Mouse (Mus musculus) brain, adult 2 months (tissue): Measurements from ENCODE around the gene D630003M21Rik.

ENCODE experiments used
- DNase-seq: peaks from one replicate; pipeline ENCODE4 v3.0.0; 2011; ENCODE audit warnings: low read depth, low spot score

Gene D630003M21Rik

GRCm38 (mm10) chr2:158167496-158168205 lies 61.4 kb downstream of the D630003M21Rik start:
- DNase-seq: peak; percentile 63

- peak; percentile 54 for DNase-seq
Measured at GRCm38 (mm10) chr2:158166628-158167027, 62.4 kb downstream of the D630003M21Rik start.

GRCm38 (mm10) chr2:158165776-158166175 lies 63.2 kb downstream of the D630003M21Rik start:
- no peak for DNase-seq

- DNase-seq: no peak
Measured at GRCm38 (mm10) chr2:158163034-158163433, 66.0 kb downstream of the D630003M21Rik start.

GRCm38 (mm10) chr2:158161761-158162160 lies 67.3 kb downstream of the D630003M21Rik start:
- DNase-seq: no peak

- DNase-seq: no peak
Measured at GRCm38 (mm10) chr2:158159376-158160235, 69.4 kb downstream of the D630003M21Rik start.

- DNase-seq: no peak
Measured at GRCm38 (mm10) chr2:158157654-158158053, 71.4 kb downstream of the D630003M21Rik start.

GRCm38 (mm10) chr2:158156487-158156886 lies 72.5 kb downstream of the D630003M21Rik start:
- no peak for DNase-seq

- no peak for DNase-seq
Measured at GRCm38 (mm10) chr2:158155615-158156014, 73.4 kb downstream of the D630003M21Rik start.

- DNase-seq: no peak
Measured at GRCm38 (mm10) chr2:158155101-158155500, 73.9 kb downstream of the D630003M21Rik start.

GRCm38 (mm10) chr2:158154641-158155040 lies 74.4 kb downstream of the D630003M21Rik start:
- no peak for DNase-seq

- DNase-seq: peak; percentile 36
Measured at GRCm38 (mm10) chr2:158153728-158154343, 75.2 kb downstream of the D630003M21Rik start.

- no peak for DNase-seq
Measured at GRCm38 (mm10) chr2:158152685-158153309, 76.2 kb downstream of the D630003M21Rik start.

- no peak for DNase-seq
Measured at GRCm38 (mm10) chr2:158151077-158151476, 77.9 kb downstream of the D630003M21Rik start.

- DNase-seq: no peak
Measured at GRCm38 (mm10) chr2:158146971-158147370, 82.1 kb downstream of the D630003M21Rik start.

GRCm38 (mm10) chr2:158146223-158146622 lies 82.8 kb downstream of the D630003M21Rik start, which contains the start of gene Tgm2:
Gene Tgm2 (minus strand): TSS chr2:158146436.
- DNase-seq: peak; percentile 74

- DNase-seq: no peak
Measured at GRCm38 (mm10) chr2:158145528-158146065, 83.4 kb downstream of the D630003M21Rik start.

- DNase-seq: no peak
Measured at GRCm38 (mm10) chr2:158144750-158145527, 84.1 kb downstream of the D630003M21Rik start.

GRCm38 (mm10) chr2:158144263-158144662 lies 84.8 kb downstream of the D630003M21Rik start:
- no peak for DNase-seq

GRCm38 (mm10) chr2:158143816-158144215 lies 85.2 kb downstream of the D630003M21Rik start:
- DNase-seq: no peak

GRCm38 (mm10) chr2:158142981-158143380 lies 86.0 kb downstream of the D630003M21Rik start:
- no peak for DNase-seq
